Mouse (Mus musculus) layer of hippocampus, postnatal 14 days (tissue): ENCODE results near the gene Ybx2. TPM values are rescaled to one million over a fixed set of nuclear protein-coding genes. Genes with fewer than 3 reads are reported as not detected.
"Not testable (repeated sequence)": the region's sequence is repeated elsewhere in the genome, so short reads cannot be mapped to it uniquely, and the experiment has no call there.

ENCODE experiments used
- DNase-seq, 2 experiments: peaks; one replicate each; pipeline ENCODE4 v3.0.0; 2021 to 2022; ENCODE audit warnings: low spot score in 2 of 2, mixed read lengths in 1 of 2
- total RNA-seq, 2 experiments: library from RNA; stranded (reverse); gene quantifications; 2 replicates each; pipeline ENCODE4 v1.2.3; 2021

The Ybx2 gene
- total RNA-seq, 2 experiments from 2014 or later, result 8.3 to 9.7 TPM

DNA sequence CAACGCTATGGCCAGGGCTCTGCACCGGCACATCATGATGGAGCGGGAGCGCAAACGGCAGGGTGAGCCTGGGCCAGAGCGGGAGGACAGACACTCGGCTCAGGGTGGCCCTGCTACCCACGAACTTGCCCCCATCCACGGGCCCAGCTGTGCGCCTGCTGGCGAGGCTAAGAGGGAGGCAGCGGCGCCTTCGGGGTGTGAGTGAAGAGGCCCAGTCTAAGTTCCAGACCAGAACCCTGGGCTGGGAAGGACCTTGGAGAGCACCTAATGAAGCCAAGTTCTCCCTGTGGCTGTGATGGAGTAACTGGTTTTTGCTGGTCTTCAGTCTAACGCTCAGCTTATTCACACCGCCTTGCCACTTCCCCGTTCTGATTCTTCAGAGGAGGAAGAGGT is 21.2 kb upstream of the Ybx2 start:
- DNase-seq, result no peak

DNA sequence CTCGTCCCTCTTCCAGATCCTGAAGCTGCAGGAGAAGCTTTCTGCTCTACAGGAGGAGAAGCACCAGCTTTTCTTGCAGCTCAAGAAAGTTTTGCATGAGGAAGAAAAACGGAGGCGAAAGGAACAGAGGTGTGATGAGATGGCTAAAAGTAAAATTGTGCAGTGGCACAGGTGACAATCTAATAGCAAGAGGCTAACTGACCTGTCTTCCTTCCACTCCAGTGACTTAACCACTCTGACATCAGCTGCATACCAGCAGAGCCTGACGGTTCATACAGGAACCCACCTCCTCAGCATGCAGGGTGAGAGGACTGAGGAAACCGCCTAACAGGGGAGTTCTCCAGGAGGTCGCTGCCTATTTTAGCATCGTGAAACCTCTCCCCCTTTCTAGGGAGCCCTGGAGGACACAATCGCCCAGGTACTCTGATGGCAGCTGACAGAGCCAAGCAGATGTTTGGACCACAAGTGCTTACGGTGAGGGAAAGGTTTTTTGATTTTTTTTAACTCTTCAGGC is 20.6 kb upstream of the Ybx2 start:
- no peak for DNase-seq

DNA sequence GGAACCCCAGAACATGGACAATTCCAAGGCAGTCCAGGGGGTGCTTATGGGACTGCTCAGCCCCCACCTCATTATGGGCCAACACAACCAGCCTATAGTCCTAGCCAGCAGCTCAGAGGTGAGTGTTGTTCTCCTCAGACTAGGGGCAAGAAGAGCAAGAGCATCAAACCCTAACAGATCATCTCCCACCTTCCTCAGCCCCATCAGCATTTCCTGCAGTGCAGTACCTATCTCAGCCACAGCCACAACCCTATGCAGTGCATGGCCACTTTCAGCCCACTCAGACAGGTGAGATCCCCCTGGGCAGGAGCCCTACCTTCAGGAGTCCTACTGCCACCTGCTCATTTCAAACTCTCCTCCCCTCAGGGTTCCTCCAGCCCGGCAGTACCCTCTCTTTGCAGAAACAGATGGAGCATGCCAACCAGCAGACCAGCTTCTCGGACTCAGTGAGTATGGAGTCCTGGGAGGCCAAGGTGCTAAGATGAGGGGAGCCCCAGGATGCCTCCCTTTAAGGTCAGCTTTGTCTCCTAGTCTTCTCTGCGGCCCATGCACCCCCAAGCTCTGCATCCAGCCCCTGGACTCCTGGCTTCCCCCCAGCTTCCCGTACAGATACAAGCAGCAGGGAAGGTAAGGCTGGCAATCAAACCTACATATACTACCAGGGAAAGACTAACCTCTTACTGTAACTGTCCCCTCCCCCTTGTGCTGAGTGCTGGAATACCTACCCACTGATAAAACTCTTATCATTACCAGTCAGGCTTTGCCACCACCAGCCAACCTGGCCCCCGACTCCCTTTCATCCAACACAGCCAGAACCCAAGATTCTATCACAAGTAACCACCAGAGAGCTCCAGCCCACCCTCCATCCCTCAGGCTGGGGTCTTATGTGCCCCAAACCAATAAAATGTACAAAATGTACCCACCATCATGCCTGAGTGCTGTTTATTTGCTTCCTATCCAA is 19.6 kb upstream of the Ybx2 start:
- no peak for DNase-seq

DNA sequence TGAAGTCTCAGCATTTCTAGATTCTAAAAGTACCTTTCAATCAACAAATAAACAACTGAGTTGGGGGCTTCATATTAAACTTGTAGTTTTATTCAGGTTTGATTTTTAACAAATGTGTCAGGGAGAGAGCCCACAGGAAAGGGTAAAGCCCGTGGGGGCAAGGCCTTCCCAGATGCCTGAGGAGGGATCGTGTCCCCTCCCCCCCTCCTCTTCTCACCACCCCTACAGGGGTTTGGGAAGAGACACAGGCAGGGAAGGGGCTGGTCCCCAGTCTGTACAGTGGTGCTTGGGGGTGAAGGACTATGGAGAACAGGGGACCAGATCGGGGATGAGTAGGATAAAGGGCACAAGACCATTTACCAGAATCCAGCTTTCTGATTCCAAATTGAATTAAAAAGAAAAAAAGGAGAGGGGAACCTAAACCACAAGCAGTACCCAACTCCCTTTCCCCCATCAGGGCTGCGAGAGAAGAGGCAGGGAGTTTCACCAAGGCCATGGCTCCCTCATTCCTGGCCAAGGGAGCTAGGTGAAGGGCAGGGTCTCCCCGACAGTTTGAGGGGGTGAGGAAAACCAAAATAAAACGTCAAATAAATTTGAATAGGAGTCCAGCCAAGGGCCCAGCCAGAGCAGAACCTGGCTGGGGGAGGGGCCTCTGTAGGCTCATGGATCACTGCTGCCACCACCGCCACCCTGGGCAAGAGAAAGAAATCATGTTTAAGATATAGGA is 18.8 kb upstream of the Ybx2 start:
- not testable (repeated sequence) for DNase-seq

DNA sequence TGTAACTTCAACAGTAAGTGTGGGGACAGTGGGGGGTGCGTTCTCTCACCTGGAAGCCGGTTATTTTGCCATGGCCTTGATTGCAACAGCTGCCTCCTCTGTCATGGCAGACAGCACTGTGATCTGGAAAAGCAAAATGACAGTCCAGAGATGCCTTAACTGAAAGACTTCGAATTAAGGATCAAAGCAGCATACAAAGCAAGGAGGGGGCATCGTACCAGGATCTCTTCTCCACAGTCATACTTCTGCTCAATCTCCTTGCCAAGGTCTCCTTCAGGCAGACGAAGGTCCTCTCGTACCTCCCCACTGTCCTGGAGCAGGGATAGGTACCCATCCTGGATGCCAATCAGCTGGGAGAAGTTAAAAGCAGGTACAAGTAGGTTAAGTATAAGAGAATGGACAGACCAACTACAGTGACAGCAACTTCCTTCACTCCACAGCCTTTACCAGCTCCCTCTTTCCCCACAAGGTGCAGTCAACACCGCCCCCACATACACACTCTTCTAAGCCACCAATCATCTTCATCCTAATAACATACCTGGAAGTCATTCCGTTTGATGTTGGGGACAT is 18.1 kb upstream of the Ybx2 start:
- DNase-seq, result no peak

DNA sequence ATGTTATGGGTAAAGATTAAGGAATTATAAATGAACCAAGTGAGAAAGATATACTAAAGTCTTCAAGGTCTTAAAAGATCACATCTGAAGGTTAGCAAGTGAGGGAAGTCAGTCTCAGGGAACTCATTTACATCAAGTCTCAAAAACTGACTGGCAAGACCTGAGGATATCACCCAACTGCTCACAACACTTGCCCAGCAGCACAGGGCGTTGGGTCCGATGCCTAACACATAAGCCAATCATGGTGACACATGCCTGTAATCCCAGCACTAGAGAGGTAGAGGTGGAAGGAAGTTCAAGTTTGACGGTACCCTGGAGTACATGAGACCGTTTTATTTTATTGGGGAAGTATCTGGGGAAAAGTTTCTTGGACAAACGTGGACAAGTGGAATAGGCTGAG is 17.5 kb upstream of the Ybx2 start:
- no peak for DNase-seq

DNA sequence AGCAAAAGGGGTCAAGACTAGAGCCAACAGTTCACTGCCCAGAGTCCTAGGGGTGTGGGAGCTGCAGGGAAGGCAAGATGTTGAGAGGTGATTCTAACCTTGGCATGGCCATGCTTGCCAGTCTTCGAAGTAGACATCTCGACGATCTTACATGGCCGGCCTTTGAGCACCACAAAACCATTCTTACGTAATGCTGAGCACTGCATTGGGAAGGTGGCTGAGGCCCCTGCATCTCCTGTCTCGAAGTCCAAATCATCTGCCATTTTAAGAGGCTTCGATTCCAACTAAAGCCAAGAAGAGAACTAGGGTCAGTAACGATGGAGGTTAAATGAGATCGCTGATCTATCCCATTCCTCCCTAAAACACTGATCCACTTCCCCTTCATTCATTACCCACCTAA is 16.5 kb upstream of the Ybx2 start:
- DNase-seq, result no peak

DNA sequence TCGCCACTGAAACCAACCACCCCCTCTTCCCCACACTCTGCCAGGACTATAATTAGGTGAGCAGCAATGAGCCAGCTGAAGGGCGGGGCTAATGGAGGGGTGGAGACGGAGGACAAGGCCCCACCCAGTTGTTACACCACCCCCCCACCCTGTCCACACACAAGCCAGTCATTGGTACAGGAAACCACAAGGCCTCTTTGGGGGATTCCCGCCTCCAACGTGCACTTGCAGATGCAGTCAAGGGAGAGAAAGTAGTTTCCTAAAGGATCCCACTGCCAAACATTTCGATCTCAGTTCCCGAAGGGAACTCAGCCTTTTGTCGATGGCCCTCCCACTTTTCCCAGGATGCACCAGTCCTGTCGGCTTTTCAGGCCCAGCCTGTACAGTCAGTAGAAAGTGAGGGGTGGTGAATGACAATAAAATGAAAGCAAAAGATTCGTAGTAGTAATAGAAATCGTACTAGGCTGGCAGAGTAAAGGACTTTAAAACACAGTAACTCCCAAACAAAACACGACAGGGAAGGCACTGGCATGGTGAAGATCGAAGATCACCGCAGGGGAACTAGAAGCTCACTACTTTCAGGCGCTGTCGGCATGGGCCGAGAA is 15.8 kb upstream of the Ybx2 start:
- peak; percentile 53 to 63 for DNase-seq

DNA sequence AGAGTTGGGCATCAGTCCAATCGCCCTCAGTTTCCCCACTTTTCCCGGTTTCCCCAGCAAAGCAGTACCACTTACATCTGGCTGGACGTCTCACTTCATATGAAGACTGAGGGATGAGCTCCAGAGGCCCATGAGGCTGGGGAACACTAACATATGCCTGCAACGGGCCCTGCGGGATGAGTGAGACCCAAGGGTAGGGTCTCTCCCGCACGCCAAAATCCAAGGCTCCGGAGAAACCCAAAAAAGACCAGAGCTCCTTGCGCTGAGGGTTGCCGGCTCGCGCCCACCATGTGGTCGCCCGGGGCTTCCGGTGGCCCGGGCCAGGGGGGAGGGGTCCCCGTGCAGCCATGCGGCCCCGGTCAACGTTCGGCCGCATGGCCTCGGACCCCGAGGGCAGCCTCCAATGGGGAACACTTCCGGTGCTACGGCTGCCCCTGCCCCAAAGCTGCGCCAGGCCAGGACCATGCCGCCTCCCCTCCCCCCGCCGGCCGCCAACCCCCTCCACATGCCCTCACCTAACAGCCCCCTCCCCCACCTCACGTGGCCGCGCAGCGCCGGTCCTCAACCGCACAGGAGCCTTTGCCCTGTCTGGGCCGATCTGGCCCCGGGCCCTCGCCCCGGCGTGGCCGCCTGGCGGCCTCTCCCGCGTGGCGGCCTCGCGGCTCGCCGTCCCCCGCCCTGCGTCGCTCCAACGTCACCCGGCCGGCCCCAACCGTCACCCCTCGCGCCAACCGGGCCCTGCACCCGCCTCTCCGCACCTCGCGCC is 15.1 kb upstream of the Ybx2 start:
- DNase-seq, result no peak

DNA sequence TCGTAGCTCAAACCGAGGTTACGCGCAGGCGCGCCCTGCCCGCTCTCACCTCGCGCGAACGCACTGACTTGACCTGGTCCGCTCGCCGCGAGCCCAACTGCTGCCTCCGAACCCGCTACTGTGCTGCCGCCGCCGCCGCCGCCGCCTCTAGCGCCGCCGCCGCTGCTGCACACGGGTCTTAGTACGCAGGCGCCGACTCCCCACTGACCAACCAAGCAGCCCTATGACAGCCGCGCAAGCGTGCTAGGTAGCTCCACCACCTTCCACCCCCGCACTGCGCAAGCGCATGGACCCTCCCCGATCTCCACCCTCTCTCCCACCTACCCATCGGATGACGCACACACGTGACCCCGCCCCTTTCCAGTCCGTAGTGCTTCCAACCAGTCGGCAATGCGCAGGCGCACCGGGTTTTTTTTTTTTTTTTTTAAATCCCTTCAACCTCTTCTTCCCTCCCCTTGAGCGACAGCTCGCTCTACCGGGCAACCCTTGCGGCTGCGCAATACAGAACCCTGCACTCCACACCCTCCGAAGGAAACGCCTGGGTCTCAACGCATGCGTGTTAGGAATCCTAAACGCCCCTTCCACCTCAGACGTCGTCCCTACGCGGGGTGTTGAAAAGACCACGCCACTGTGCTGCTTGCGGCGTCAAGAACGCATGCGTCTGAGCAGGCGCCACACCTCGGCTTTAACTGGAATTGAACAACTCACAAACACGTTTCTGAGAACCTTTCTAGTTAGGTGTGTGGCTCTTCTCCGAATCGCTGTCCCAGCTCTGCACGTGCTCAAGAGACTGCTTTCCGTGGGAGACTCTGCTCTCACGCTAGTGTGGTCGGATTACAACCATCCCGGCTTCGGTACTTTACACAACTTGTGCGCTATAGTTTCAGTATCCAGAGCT is 14.2 kb upstream of the Ybx2 start, which contains the start of gene Eif5a:
Gene Eif5a (minus strand): TSS at position 845 of the 898 bp plus-strand sequence.
- peak; percentile 100 for DNase-seq

DNA sequence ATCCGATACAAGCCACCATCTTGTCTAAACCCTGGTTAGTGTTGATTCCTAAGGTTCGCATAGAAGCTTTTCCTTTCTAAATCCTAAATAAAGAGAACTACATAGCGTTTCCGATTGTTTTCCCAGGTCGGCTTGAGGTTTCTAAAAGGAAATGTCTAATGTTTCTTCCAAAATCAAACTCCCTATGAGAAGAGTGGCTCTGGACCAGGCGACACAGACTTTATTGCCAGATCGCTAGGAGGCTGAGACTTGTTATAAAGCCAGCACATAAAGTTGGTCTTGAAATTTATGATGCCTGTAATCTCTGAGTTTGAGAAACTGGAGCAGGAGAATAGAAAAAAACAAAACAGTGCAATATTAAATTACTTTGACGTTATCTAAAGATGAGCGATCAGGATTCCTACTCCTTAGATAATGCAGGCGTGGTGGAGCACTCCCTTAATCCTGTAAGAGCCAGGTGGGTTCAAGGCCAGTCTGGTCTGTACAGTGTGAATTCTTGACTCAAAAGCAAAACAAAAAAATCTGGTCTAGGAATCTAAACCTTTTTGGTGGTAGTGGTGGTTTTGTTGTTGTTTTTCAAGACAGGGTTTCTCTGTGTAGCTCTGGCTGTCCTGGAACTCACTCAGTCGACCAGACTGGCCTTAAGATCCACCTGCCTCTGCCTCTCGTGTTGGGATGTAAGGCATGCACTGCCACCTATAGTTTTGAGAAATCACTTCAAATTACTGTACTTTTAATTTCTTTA is 13.4 kb upstream of the Ybx2 start:
- DNase-seq, result no peak

DNA sequence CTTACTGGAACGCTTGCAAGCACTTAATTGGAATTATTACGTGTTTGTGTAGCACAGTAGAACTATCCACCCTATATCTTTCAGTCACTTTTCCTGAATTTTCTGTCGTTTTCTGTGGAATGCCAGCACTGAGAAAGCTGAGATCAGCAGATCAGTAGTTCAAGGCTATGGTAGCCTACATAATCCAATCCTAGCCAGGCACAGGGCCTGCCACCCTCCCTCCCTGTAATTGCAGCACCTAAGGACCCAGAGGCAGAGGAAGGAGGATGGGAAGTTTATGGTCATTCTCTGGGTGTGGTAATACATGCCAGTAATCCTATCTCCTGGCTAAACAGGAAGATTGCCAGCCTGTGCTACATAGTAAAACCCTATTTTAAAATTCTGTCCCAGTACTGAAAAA is 12.8 kb upstream of the Ybx2 start:
- no peak for DNase-seq

DNA sequence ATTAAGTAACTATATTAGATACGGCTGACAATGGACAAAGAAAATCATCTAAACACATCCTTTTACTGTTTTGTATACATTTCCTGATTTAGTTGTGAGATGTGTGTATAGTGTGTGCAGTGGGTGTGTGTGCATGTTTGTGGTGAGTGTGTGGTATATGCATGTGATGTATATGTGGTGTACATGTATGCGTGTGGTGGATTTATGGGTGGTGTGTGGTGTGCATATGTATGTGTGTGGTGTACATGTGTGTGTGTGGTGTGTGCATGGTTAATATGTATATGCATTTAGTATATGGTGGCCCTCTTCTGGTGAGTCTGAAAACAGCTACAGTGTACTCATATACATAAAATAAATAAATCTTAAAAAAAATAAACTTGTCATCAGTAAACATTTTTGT is 8.1 kb upstream of the Ybx2 start:
- no peak for DNase-seq

DNA sequence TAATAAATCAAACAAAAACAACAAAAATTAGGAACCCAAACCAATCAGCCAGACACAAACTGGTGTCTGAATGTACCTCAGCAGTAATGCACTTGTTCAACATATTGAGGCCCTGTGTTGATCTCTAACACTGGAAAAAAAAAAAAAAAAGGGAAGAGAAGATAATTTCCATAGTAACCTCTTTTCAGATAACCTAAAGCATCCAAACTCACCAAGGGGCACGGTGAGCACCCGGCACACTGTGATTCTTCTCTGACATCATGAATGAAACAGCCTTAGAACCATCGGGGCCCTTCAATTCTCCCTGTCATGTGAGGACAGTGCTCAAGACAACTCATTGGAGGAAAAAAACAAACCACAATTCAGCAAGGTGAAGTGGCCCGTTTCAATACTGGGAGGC is 5.9 kb upstream of the Ybx2 start:
- DNase-seq, result no peak

DNA sequence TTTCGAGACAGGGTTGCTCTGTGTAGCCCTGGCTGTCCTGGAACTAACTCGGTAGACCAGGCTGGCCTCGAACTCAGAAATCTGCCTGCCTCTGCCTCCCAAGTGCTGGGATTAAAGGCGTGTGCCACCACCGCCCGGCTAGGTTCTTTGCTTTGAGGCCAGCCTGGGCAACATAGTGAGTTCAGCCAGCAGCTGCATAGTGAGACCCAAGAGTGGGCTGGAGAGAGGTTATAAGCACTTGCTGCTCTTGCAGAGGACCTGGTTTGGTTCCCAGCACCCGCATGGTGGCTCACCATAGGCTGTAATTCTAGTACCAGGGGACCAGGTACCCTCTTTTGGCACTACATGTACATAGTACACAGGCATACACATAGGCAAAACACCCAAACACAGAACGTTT is 5.4 kb upstream of the Ybx2 start:
- DNase-seq, result not testable (repeated sequence)

DNA sequence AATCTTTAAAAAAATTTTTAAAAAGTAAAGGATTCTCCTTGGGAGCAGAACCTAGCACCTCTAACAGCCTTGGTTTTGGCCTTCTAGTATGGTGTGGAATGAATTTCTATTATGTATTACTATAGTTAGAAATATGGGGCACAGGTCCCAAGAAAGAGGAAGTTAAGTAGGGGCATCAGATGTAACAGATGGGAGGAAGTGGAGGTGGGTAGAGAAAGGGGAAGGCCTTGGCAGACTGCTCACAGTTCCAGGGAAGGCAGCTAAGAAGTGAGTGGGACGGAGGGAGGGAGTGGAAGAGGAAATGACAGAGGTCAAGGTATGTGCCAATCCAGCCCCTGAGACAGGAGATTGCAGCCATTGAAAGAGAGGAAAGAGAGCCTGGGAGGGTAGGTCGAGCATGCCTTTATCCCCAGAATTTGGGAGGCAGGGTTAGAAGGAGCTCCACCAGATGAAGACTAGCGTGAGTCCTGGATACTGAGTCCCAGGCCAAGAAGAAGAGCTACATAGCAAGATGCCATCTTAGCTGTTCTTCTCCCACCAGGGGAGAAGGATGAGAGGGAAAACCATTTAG is 4.5 kb upstream of the Ybx2 start:
- DNase-seq, result no peak

DNA sequence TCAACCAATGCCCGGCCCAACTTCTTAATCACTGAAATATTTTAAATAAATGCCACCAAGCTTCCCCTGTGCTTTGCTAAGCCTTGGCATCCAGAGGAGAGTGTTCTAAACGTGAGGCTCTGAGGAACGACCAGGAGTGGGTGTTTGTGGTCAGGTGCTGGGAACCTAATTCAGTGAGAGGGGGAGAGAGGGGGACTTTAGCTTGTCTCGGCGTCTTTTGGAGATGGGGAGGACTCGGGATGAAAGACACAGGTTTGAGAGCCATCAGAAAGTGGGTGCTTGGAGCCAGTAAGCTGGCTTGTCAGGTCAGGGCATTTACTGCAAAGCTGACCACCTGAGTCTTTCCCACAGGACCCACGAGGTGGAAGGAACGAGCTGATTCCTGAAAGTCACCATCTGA is 3.8 kb upstream of the Ybx2 start:
- no peak for DNase-seq

DNA sequence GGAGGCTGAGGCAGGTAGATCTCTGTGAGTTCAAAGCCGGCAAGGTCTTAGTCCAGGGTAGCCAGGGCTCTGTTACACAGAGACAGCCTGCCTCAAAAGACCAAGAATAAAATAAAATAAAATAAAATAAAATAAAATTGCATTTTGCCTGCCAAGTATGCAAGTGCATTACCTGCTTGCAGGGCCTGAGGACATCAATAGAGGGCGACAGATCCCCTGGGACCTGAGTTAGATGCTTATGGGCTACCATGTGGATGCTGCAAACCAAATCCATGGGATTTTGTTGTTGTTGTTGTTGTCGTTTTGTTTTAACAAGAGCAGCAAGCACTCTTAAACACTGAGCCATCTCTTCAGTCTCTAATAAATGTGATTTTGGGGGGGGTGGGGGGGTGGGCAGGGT is 3.3 kb upstream of the Ybx2 start:
- no peak for DNase-seq

DNA sequence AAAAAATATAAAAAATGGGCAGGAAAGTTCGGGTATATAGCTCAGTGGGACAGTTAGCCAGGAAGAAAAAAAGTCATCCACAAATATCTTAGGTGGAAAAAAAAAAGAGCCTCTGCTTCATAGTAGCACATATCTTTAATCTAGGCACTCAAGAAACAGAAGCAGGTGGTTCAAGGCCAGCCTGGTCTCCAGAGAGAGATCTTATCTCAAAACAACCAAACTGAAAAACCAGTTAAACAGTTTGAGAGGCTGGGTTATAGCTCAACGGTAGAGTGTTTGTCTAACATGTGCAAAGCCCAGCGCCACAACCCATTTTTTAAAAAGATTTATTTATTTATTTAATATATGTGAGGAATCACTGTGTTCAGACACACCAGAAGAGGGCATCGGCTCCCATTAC is 2.5 kb upstream of the Ybx2 start:
- DNase-seq, result no peak
